Comparison of ENCODE assay signal across 22 mouse cellular contexts in the genomic region with DNA sequence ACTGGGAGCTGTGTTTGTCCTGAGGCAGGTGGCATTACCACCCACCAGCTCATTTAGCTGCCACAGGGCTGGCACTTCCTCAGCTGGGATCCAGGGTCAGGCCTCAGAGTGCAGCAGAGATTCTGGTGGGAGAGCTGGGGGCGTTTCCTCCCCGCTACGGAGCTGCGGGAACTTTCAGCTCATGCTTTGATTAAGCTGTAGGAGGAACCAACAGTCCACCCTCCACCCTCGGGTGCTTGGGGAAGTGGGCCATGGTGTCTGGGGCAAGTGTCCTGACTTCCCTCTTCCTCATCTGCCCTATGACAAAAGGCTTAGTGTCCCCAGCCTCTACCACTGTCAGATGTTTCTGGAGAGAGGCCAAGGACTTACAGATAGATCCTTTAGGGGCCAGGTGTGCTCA. TPM values are rescaled to one million over a fixed set of nuclear protein-coding genes. Genes with fewer than 3 reads are reported as not detected.
DNase-seq lines count a peak whose midpoint lies in the region; TF ChIP-seq lines count a peak whose summit lies in the region.
"Had no signal": no experiment of that assay in that cellular context is flagged by ENCODE, and none has a peak within 500 bp of the region (broad histone marks: within the 10 kb centered on the region; RNA-seq: fewer than 3 reads in every experiment).

No protein-coding gene starts in this region.

- H3K4me3 ChIP-seq in MEL (ENCODE audit: control insufficient read depth in 1 of 2, insufficient read depth in 1 of 2, low read depth in 2 of 2, low read length in 2 of 2) = no peak overlapping the region
- H3K4me3 ChIP-seq in limb, embryonic 10.5 days = no peak overlapping the region
- no peak overlapping the region for H3K4me3 ChIP-seq in thymus, adult 2 months (ENCODE audit: control insufficient read depth, insufficient read depth, low read length)
- H3K4me3 ChIP-seq: embryonic facial prominence, embryonic 13.5 days; gastrocnemius, adult 2 months; heart, embryonic 15.5 days; hindbrain, embryonic 15.5 days; limb, embryonic 12.5 days; liver, embryonic 13.5 days; neural tube, embryonic 12.5 days had no signal

- TF ChIP-seq EP300 in MEL (IDR thresholded peaks at IDR 0.05; ENCODE audit: low read depth in 1 of 2, low read length in 2 of 2) = no peak

- H3K4me1 ChIP-seq in MEL (ENCODE audit: control insufficient read depth in 1 of 2, insufficient read depth in 2 of 2, low read length in 2 of 2) = peaks cover 12 to 28% of the 10 kb centered on the region in 2 experiments
- H3K4me1 ChIP-seq in limb, embryonic 10.5 days = peaks cover 28% of the 10 kb centered on the region
- no peaks in the 10 kb centered on the region for H3K4me1 ChIP-seq in thymus, adult 2 months (replicated peaks; ENCODE audit: control insufficient read depth, insufficient read depth, low read length)

- 0 out of 2 replicates have a peak overlapping the region, but pooled peaks have one; percentile 5 for H3K27ac ChIP-seq in MEL (ENCODE audit: control insufficient read depth, low read depth, low read length)
- no peak overlapping the region for H3K27ac ChIP-seq in limb, embryonic 10.5 days
- no peak overlapping the region for H3K27ac ChIP-seq in thymus, adult 2 months (ENCODE audit: control insufficient read depth, insufficient read depth, low read length)
- H3K27ac ChIP-seq: embryonic facial prominence, embryonic 13.5 days; gastrocnemius, adult 2 months; heart, embryonic 15.5 days; hindbrain, embryonic 15.5 days; kidney, postnatal 0 days; limb, embryonic 12.5 days; liver, embryonic 13.5 days; macrophage; neural tube, embryonic 12.5 days had no signal

- TF ChIP-seq POLR2A in MEL (IDR thresholded peaks at IDR 0.05; ENCODE audit: control insufficient read depth in 1 of 2, insufficient read depth in 1 of 2, low read depth in 1 of 2, low read length in 2 of 2, poor library complexity in 1 of 2) = no peak
- no peak for TF ChIP-seq POLR2A in thymus, adult 2 months (IDR thresholded peaks at IDR 0.05; ENCODE audit: control insufficient read depth, extremely low read depth, insufficient read depth, low read length, poor library complexity)

- TF ChIP-seq RAD21 in MEL (IDR thresholded peaks at IDR 0.05; ENCODE audit: low read depth, low read length) = no peak

- 86% methylated on average over 5 of the region's 5 CpGs for WGBS in limb, embryonic 10.5 days
- WGBS in thymus, adult 2 months = 19% methylated on average over 5 of the region's 5 CpGs

- peak; percentile 61 for DNase-seq in layer of hippocampus, adult 9-11 months
- no peak for DNase-seq in layer of hippocampus, postnatal 36 days
- DNase-seq in MEL (ENCODE audit: low read depth, low spot score) = peak; percentile 73
- peak; percentile 18 for DNase-seq in lung, postnatal 14 days
- DNase-seq in monocyte, adult 2 months (ENCODE audit: low read depth in 1 of 2, low spot score in 2 of 2) = peak; percentile 52 to 60
- no peak for DNase-seq in limb, embryonic 10.5 days (ENCODE audit: low spot score)
- DNase-seq in left cerebral cortex, postnatal 36 days (ENCODE audit: low spot score in 2 of 2) = no peak
- DNase-seq in thymus, adult 2 months = no peak
- DNase-seq: adrenal gland, adult 2 months; cerebellum, adult 11 months; cerebellum, postnatal 10 days; gastrocnemius, adult 2 months; heart, postnatal 36 days; kidney, adult 2 months; liver, embryonic 13.5 days had no signal

- no peaks in the 10 kb centered on the region for H3K27me3 ChIP-seq in MEL (ENCODE audit: control insufficient read depth in 1 of 2, insufficient read depth in 2 of 2, low read length in 2 of 2)
- H3K27me3 ChIP-seq in limb, embryonic 10.5 days (ENCODE audit: low read depth, poor library complexity, severe bottlenecking) = peaks cover 11% of the 10 kb centered on the region; the same call in 1 of the 2 replicates
- H3K27me3 ChIP-seq in thymus, adult 2 months (ENCODE audit: control insufficient read depth, insufficient read depth, low read length) = no peaks in the 10 kb centered on the region
- H3K27me3 ChIP-seq: embryonic facial prominence, embryonic 13.5 days; hindbrain, embryonic 15.5 days; limb, embryonic 12.5 days; neural tube, embryonic 12.5 days had no signal

- intact Hi-C loops in left cerebral cortex, postnatal 36 days (cut with DNase I) = no loop called here

- no peaks in the 10 kb centered on the region for H3K9me3 ChIP-seq in MEL (replicated peaks; ENCODE audit: insufficient read depth, low read length)
- H3K9me3 ChIP-seq in limb, embryonic 10.5 days (replicated peaks) = no peaks in the 10 kb centered on the region
- H3K9me3 ChIP-seq: embryonic facial prominence, embryonic 13.5 days; heart, embryonic 15.5 days; hindbrain, embryonic 15.5 days; limb, embryonic 12.5 days; liver, embryonic 13.5 days; neural tube, embryonic 12.5 days had no signal

- H3K79me2 ChIP-seq in MEL (ENCODE audit: control insufficient read depth, insufficient read depth, low read length, poor library complexity) = no peaks in the 10 kb centered on the region

- H3K36me3 ChIP-seq in MEL (ENCODE audit: control insufficient read depth in 1 of 2, insufficient read depth in 2 of 2, low read length in 2 of 2) = peaks cover 0 to 26% of the 10 kb centered on the region in 2 experiments; a peak in 3 of 4 replicates
- H3K36me3 ChIP-seq in limb, embryonic 10.5 days = peaks cover 14% of the 10 kb centered on the region
- H3K36me3 ChIP-seq in thymus, adult 2 months (ENCODE audit: control insufficient read depth, insufficient read depth, low read length) = peaks cover 3% of the 10 kb centered on the region; the same call in 1 of the 2 replicates

- TF ChIP-seq CTCF in MEL (IDR thresholded peaks at IDR 0.05 in 2 of 3, conservative IDR thresholded peaks at IDR 0.05 in 1 of 3; ENCODE audit: control insufficient read depth in 1 of 3, insufficient read depth in 1 of 3, low read depth in 2 of 3, low read length in 3 of 3, poor library complexity in 1 of 3, severe bottlenecking in 1 of 3) = no peak
- TF ChIP-seq CTCF in thymus, adult 2 months (IDR thresholded peaks at IDR 0.05; ENCODE audit: borderline replicate concordance, control insufficient read depth, extremely low read depth, insufficient read depth, low read length, poor library complexity) = no peak

- H3K9ac ChIP-seq in MEL (ENCODE audit: control insufficient read depth, low read depth, low read length, poor library complexity, severe bottlenecking) = no peak overlapping the region
- H3K9ac ChIP-seq: embryonic facial prominence, embryonic 13.5 days; heart, embryonic 15.5 days; hindbrain, embryonic 15.5 days; limb, embryonic 12.5 days; liver, embryonic 13.5 days; neural tube, embryonic 12.5 days had no signal

TF ChIP-seq in MEL, 35 proteins besides CTCF, POLR2A, EP300 and RAD21:
- TF ChIP-seq RCOR1 (IDR thresholded peaks at IDR 0.05; ENCODE audit: low read depth, low read length) (peak; percentile 48; the same call in 1 of the 2 replicates), TCF12 (IDR thresholded peaks at IDR 0.05; ENCODE audit: low read depth, low read length) (no peak)

RNA-seq across cellular contexts. Expression of a gene that starts 30.3 kb away (rescaled TPM):
- 10 to 100 TPM; 60.2 to 70.4 TPM for total RNA-seq in layer of hippocampus, postnatal 36 days (2021)
- total RNA-seq in MEL (2012; rRNA removed) = 108 and 164 TPM in 2 replicates
- 100 to 1,000 TPM in 1 of 2 experiments, 10 to 100 TPM in 1; 55.0 to 263 TPM for polyA plus RNA-seq in MEL (2012; ENCODE audit: insufficient read depth in 1 of 2, insufficient read length in 2 of 2, low read depth in 1 of 2, low replicate concordance in 2 of 2, missing spikeins in 1 of 2)
- 16.8 and 19.3 TPM in 2 replicates for polyA plus RNA-seq in limb, embryonic 10.5 days (2016; fragmentation: Nextera tagmentation; extraction: Ambion mirVana)
- 10 to 100 TPM; 61.9 to 73.8 TPM for total RNA-seq in left cerebral cortex, postnatal 36 days (2021)
- 45.9 and 66.8 TPM in 2 replicates for polyA plus RNA-seq in thymus, adult 2 months (2012; rRNA removed)

RNA-seq across cellular contexts. Expression of a gene that starts 47.8 kb away (rescaled TPM):
- total RNA-seq in layer of hippocampus, postnatal 36 days (2021) = 10 to 100 TPM; 27.7 to 28.0 TPM
- total RNA-seq in MEL (2012; rRNA removed) = 49.8 and 53.7 TPM in 2 replicates
- polyA plus RNA-seq in MEL (2012; ENCODE audit: insufficient read depth in 1 of 2, insufficient read length in 2 of 2, low read depth in 1 of 2, low replicate concordance in 2 of 2, missing spikeins in 1 of 2) = 10 to 100 TPM in 1 of 2 experiments, not detected in 1; 65.2 TPM
- 64.2 and 64.4 TPM in 2 replicates for polyA plus RNA-seq in limb, embryonic 10.5 days (2016; fragmentation: Nextera tagmentation; extraction: Ambion mirVana)
- total RNA-seq in left cerebral cortex, postnatal 36 days (2021) = 10 to 100 TPM; 29.0 to 34.2 TPM
- polyA plus RNA-seq in thymus, adult 2 months (2012; rRNA removed) = 29.9 and 34.8 TPM in 2 replicates

Comparison
In these comparisons a context has a peak if more than half of its experiments do, and no peak if none do; other contexts are left out.
1. DNase-seq: peak in layer of hippocampus, adult 9-11 months (single experiment), MEL (single experiment), lung, postnatal 14 days (single experiment) and monocyte, adult 2 months (2 of 2); none in layer of hippocampus, postnatal 36 days (0 of 2), limb, embryonic 10.5 days (single experiment), left cerebral cortex, postnatal 36 days (0 of 2) and thymus, adult 2 months (single experiment).